Mouse (Mus musculus): Measurements from ENCODE around the gene Gm13272. TPM values are rescaled to one million over a fixed set of nuclear protein-coding genes. Genes with fewer than 3 reads are reported as not detected.
A peak's percentile ranks its signal among the peaks of the same experiment; 100 is the strongest.
"Not testable (repeated sequence)": the region's sequence is repeated elsewhere in the genome, so short reads cannot be mapped to it uniquely, and the experiment has no call there.

The Gm13272 gene
- not detected in 2 replicates for polyA plus RNA-seq (2015; fragmentation: Nextera tagmentation; extraction: Ambion mirVana)

DNA sequence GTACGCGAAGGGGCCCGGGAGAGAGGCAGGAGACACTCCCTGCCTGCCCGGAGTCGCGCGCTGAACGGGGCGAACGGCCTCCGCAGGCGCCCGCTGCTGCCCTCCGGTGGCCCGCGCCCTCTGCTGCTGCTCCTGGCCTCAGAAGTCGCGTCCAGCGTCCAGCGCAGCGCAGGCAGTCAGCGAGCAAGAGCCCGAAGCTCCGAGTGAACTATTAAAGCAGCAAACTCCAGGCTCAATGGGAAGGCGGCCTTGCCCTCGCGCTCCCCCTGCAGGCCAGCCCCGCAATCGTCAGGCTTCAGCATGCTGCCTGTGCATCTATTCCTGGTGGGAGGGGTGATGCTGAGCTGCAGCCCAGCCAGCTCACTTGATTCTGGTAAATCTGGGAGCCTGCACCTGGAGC, at the start of gene Gm13272:
TSS of gene Gm13272 (plus strand) at position 301 of the 400 bp plus-strand sequence.
- not testable (repeated sequence) for H3K4me1 ChIP-seq (ENCODE audit: insufficient read depth); H3K27me3 ChIP-seq (ENCODE audit: insufficient read depth, low read length); H3K36me3 ChIP-seq (replicated peaks; ENCODE audit: insufficient read depth, low read length); H3K9me3 ChIP-seq (ENCODE audit: low read length); ATAC-seq; H3K4me2 ChIP-seq (ENCODE audit: low read depth, low read length); H3K9ac ChIP-seq (replicated peaks); H3K4me3 ChIP-seq (ENCODE audit: low read depth, low read length); DNase-seq; H3K27ac ChIP-seq (ENCODE audit: low read depth)
- WGBS (ENCODE audit: insufficient replicate concordance), result no CpG with 5 or more reads among the region's 29 CpGs

DNA sequence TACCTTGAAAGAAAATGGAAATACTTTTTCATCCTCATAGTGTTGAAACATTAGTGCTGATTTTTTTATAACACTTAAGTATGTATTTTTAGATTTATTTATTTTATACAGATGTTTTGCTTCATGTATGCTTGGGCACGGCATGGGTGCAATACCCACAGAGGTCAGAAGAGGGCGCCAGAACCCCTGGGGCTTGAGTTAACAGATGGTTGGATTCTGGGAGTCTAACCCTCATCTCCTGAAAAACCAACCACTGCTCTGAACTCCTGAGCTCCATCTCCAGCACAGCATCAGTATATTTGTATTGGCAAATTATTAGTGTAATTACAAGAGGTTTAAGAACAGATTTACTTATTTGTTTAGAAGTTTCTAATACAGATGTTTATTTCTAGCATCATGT, 41.2 kb upstream of the Gm13272 start:
- H3K36me3 ChIP-seq (replicated peaks; ENCODE audit: insufficient read depth, low read length), result no peaks in the 10 kb centered on the region
- H3K4me2 ChIP-seq (ENCODE audit: low read depth, low read length), result no peak overlapping the region
- WGBS (ENCODE audit: insufficient replicate concordance), result 2% methylated on average over 2 of the region's 2 CpGs
- no peak overlapping the region for H3K4me3 ChIP-seq (ENCODE audit: low read depth, low read length)
- no peaks in the 10 kb centered on the region for H3K4me1 ChIP-seq (ENCODE audit: insufficient read depth)
- H3K27ac ChIP-seq (ENCODE audit: low read depth), result no peak overlapping the region
- no peak overlapping the region for H3K9ac ChIP-seq (replicated peaks)
- no peaks in the 10 kb centered on the region for H3K9me3 ChIP-seq (ENCODE audit: low read length)
- DNase-seq (peak; percentile 87), ATAC-seq (no peak; the same call in 1 of the 2 replicates)
- no peaks in the 10 kb centered on the region for H3K27me3 ChIP-seq (ENCODE audit: insufficient read depth, low read length)
- TF ChIP-seq EP300 (IDR thresholded peaks at IDR 0.05; ENCODE audit: low read depth), result no peak
- peak; percentile 92 for TF ChIP-seq CTCF (IDR thresholded peaks at IDR 0.05; ENCODE audit: low read depth)

DNA sequence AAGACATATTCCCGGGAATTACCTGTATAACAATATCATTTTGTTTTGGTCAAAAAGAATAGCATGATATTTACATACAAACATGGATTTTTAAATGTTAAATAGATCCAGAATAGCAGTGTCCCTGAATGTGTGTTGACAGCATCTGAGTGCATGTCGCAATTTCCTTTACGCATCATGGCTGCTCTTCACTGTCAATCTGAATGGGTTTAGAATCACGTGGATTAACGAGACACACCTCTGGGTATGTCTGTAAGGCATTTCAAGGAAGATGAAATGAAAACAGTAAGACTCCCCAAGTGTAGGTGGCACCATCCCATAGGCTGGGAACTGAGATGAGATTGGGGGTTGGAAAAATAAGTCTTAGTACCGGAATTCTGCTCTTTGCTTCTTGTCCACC, 40.6 kb upstream of the Gm13272 start:
- DNase-seq (no peak), ATAC-seq (no peak)
- Histone ChIP-seq H3K4me2 (ENCODE audit: low read depth, low read length) (no peak overlapping the region), H3K9ac (replicated peaks) (no peak overlapping the region), H3K4me1 (ENCODE audit: insufficient read depth) (no peaks in the 10 kb centered on the region), H3K9me3 (ENCODE audit: low read length) (no peaks in the 10 kb centered on the region), H3K27ac (ENCODE audit: low read depth) (no peak overlapping the region), H3K36me3 (replicated peaks; ENCODE audit: insufficient read depth, low read length) (no peaks in the 10 kb centered on the region), H3K27me3 (ENCODE audit: insufficient read depth, low read length) (no peaks in the 10 kb centered on the region), H3K4me3 (ENCODE audit: low read depth, low read length) (no peak overlapping the region)
- TF ChIP-seq CTCF (IDR thresholded peaks at IDR 0.05; ENCODE audit: low read depth) (no peak), EP300 (IDR thresholded peaks at IDR 0.05; ENCODE audit: low read depth) (no peak)
- WGBS (ENCODE audit: insufficient replicate concordance), result 75% methylated on average over 6 of the region's 6 CpGs

DNA sequence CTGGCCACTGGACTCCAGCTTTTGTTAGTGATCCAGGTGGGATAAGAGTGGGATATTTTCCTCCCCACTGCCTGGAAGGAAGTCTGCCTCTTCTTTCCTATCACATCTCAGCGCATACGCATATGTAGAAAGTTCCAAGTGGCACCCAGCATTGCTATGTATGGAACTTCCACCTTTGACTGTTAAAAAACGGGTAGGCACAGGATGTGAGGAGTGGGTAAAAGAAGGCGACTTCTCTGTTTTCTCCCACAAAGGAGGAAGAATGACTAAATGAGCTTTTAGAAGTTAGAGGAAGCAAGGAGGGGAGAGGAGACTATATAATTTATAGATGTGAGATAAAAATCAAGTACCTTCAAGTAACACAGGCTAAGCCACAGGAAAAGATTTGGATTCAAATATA, 38.2 kb upstream of the Gm13272 start:
- TF ChIP-seq CTCF (IDR thresholded peaks at IDR 0.05; ENCODE audit: low read depth), result no peak
- TF ChIP-seq EP300 (IDR thresholded peaks at IDR 0.05; ENCODE audit: low read depth), result no peak
- DNase-seq, result no peak
- H3K4me3 ChIP-seq (ENCODE audit: low read depth, low read length), result no peak overlapping the region
- ATAC-seq, result no peak
- H3K27me3 ChIP-seq (ENCODE audit: insufficient read depth, low read length), result no peaks in the 10 kb centered on the region
- H3K9ac ChIP-seq (replicated peaks), result no peak overlapping the region
- H3K27ac ChIP-seq (ENCODE audit: low read depth), result no peak overlapping the region
- H3K4me2 ChIP-seq (ENCODE audit: low read depth, low read length), result no peak overlapping the region
- no peaks in the 10 kb centered on the region for H3K4me1 ChIP-seq (ENCODE audit: insufficient read depth)
- no peaks in the 10 kb centered on the region for H3K36me3 ChIP-seq (replicated peaks; ENCODE audit: insufficient read depth, low read length)
- H3K9me3 ChIP-seq (ENCODE audit: low read length), result no peaks in the 10 kb centered on the region
- 44% methylated on average over 4 of the region's 4 CpGs for WGBS (ENCODE audit: insufficient replicate concordance)

DNA sequence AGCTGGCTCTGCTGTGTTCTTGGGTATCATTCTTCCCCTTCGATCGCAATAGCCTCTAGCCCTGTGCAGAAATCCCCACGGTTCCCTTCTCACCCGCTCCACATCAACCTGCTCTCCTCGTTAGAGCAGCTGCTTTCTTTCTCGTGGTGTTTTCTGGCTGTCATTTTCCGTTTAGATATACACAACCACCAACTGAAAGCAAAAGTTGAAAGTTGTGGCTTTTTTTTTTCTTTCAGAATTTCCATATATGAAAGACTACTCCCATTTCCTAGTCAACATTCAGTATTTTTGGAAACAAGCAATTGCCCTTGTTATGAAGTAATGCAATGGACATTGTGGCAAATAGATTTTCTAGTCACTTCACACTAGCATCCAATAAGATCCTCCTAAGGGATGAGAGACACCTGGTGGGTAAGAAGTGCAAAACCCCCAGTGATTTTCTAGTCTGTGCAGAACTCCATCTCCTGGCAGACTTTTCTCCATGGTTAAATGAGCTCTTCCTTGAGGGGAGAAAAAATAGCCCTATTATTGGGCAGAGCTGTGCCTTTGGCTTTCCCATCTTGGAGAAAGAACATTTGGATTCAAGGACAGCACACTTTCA, 36.8 kb upstream of the Gm13272 start:
- Histone ChIP-seq H3K9me3 (ENCODE audit: low read length) (no peaks in the 10 kb centered on the region), H3K36me3 (replicated peaks; ENCODE audit: insufficient read depth, low read length) (no peaks in the 10 kb centered on the region), H3K9ac (replicated peaks) (no peak overlapping the region), H3K4me3 (ENCODE audit: low read depth, low read length) (no peak overlapping the region), H3K4me1 (ENCODE audit: insufficient read depth) (no peaks in the 10 kb centered on the region), H3K27me3 (ENCODE audit: insufficient read depth, low read length) (no peaks in the 10 kb centered on the region), H3K4me2 (ENCODE audit: low read depth, low read length) (no peak overlapping the region), H3K27ac (ENCODE audit: low read depth) (no peak overlapping the region)
- no peak for DNase-seq
- TF ChIP-seq CTCF (IDR thresholded peaks at IDR 0.05; ENCODE audit: low read depth) (peak; percentile 20; the same call in 1 of the 2 replicates), EP300 (IDR thresholded peaks at IDR 0.05; ENCODE audit: low read depth) (no peak)
- no peak for ATAC-seq
- WGBS (ENCODE audit: insufficient replicate concordance), result 44% methylated on average over 7 of the region's 7 CpGs

DNA sequence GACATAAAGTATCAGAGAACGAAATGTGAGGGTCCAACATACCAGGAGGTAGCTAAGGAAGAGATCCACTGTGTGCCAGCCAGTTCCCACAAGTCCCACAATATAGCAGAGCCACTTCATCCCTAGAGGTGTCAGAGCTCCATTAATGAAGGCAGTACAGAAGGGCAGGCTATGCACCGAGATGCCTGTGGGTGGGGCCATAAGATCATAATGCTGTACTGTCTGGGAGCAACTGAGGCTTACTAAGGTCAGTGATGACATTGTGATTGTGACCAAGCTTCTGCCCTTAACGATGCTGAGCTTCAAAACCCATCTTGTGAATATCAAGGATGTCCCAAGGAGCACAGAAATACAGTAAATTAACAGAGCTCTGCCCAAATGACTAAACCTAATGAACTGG, 35.4 kb upstream of the Gm13272 start:
- H3K9ac ChIP-seq (replicated peaks), result no peak overlapping the region
- H3K4me1 ChIP-seq (ENCODE audit: insufficient read depth), result no peaks in the 10 kb centered on the region
- no peak for ATAC-seq
- H3K36me3 ChIP-seq (replicated peaks; ENCODE audit: insufficient read depth, low read length), result no peaks in the 10 kb centered on the region
- H3K9me3 ChIP-seq (ENCODE audit: low read length), result no peaks in the 10 kb centered on the region
- H3K4me3 ChIP-seq (ENCODE audit: low read depth, low read length), result no peak overlapping the region
- H3K27ac ChIP-seq (ENCODE audit: low read depth), result no peak overlapping the region
- TF ChIP-seq EP300 (IDR thresholded peaks at IDR 0.05; ENCODE audit: low read depth) (no peak), CTCF (IDR thresholded peaks at IDR 0.05; ENCODE audit: low read depth) (peak; percentile 44)
- H3K27me3 ChIP-seq (ENCODE audit: insufficient read depth, low read length), result no peaks in the 10 kb centered on the region
- no peak overlapping the region for H3K4me2 ChIP-seq (ENCODE audit: low read depth, low read length)
- 58% methylated on average over 3 of the region's 3 CpGs for WGBS (ENCODE audit: insufficient replicate concordance)
- DNase-seq, result no peak

DNA sequence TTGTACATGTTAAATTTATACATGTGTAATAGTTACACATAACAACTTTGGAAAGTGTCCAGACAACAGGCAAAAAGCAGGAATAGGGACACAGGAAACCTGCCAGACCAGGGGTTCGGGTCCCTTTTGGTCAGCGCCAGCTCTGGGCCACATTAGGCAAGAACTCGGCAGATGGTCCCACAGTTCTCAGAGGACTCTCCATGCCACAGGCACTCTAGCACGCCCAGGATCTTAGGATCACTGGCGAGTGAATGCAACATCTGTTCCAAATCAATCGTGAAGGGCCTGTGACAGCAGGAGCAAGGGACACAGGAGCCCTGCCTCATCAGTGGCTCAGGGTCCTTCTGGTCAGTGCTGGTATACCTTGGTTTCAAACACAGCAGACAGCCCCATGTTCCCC, 29.7 kb upstream of the Gm13272 start:
- no peak overlapping the region for H3K9ac ChIP-seq (replicated peaks)
- no peaks in the 10 kb centered on the region for H3K4me1 ChIP-seq (ENCODE audit: insufficient read depth)
- ATAC-seq (no peak), DNase-seq (no peak)
- H3K27me3 ChIP-seq (ENCODE audit: insufficient read depth, low read length), result no peaks in the 10 kb centered on the region
- no peak overlapping the region for H3K4me3 ChIP-seq (ENCODE audit: low read depth, low read length)
- H3K9me3 ChIP-seq (ENCODE audit: low read length), result no peaks in the 10 kb centered on the region
- no peak for TF ChIP-seq EP300 (IDR thresholded peaks at IDR 0.05; ENCODE audit: low read depth)
- no peak for TF ChIP-seq CTCF (IDR thresholded peaks at IDR 0.05; ENCODE audit: low read depth)
- H3K36me3 ChIP-seq (replicated peaks; ENCODE audit: insufficient read depth, low read length), result no peaks in the 10 kb centered on the region
- H3K4me2 ChIP-seq (ENCODE audit: low read depth, low read length), result no peak overlapping the region
- 77% methylated on average over 6 of the region's 6 CpGs for WGBS (ENCODE audit: insufficient replicate concordance)
- no peak overlapping the region for H3K27ac ChIP-seq (ENCODE audit: low read depth)
